Mouse (Mus musculus): ENCODE data around the gene Hk3. TPM values are rescaled to one million over a fixed set of nuclear protein-coding genes. Genes with fewer than 3 reads are reported as not detected.

Gene Hk3
- polyA plus RNA-seq, 1 experiment from 2014 or later: 0.42 TPM

- H3K9me3 ChIP-seq (replicated peaks): no peaks in the 10 kb centered on the region
- ATAC-seq (ENCODE audit: insufficient number of reproducible peaks, low FRiP score): no peak
- no peaks in the 10 kb centered on the region for H3K36me3 ChIP-seq
- 73% methylated on average over 10 of the region's 10 CpGs for WGBS
- no peaks in the 10 kb centered on the region for H3K4me1 ChIP-seq (replicated peaks)
- H3K4me2 ChIP-seq: no peak overlapping the region
- H3K9ac ChIP-seq: no peak overlapping the region
- no peak overlapping the region for H3K4me3 ChIP-seq
- H3K27me3 ChIP-seq (replicated peaks): peaks cover 43% of the 10 kb centered on the region
- no peak overlapping the region for H3K27ac ChIP-seq (ENCODE audit: poor library complexity, severe bottlenecking)
Measured at GRCm38 (mm10) chr13:55000433-55000832, 20.8 kb downstream of the Hk3 start.

GRCm38 (mm10) chr13:54997568-54997967, 23.6 kb downstream of the Hk3 start:
- 82% methylated on average over 8 of the region's 8 CpGs for WGBS

GRCm38 (mm10) chr13:54995161-54995560, 26.0 kb downstream of the Hk3 start:
- H3K27me3 ChIP-seq (replicated peaks): peaks cover 20% of the 10 kb centered on the region; the same call in 1 of the 2 replicates
- ATAC-seq (ENCODE audit: insufficient number of reproducible peaks, low FRiP score): no peak
- peaks cover 15% of the 10 kb centered on the region; the same call in 1 of the 2 replicates for H3K4me1 ChIP-seq (replicated peaks)
- H3K27ac ChIP-seq (ENCODE audit: poor library complexity, severe bottlenecking): no peak overlapping the region
- H3K4me2 ChIP-seq: no peak overlapping the region
- no peaks in the 10 kb centered on the region for H3K36me3 ChIP-seq
- H3K4me3 ChIP-seq: no peak overlapping the region
- WGBS: 38% methylated on average over 6 of the region's 6 CpGs
- H3K9me3 ChIP-seq (replicated peaks): no peaks in the 10 kb centered on the region
- no peak overlapping the region for H3K9ac ChIP-seq

More at GRCm38 (mm10) chr13:54997568-54997967, 23.6 kb downstream of the Hk3 start:
- Histone ChIP-seq H3K4me1 (replicated peaks) (peaks cover 15% of the 10 kb centered on the region; the same call in 1 of the 2 replicates), H3K9ac (no peak overlapping the region), H3K27ac (ENCODE audit: poor library complexity, severe bottlenecking) (no peak overlapping the region), H3K36me3 (no peaks in the 10 kb centered on the region), H3K4me3 (no peak overlapping the region), H3K4me2 (no peak overlapping the region), H3K27me3 (replicated peaks) (peaks cover 25% of the 10 kb centered on the region), H3K9me3 (replicated peaks) (no peaks in the 10 kb centered on the region)
- no peak for ATAC-seq (ENCODE audit: insufficient number of reproducible peaks, low FRiP score)

GRCm38 (mm10) chr13:54994576-54994975, 26.6 kb downstream of the Hk3 start:
- ATAC-seq (ENCODE audit: insufficient number of reproducible peaks, low FRiP score): no peak
- Histone ChIP-seq H3K27me3 (replicated peaks) (peaks cover 16% of the 10 kb centered on the region; the same call in 1 of the 2 replicates), H3K4me3 (no peak overlapping the region), H3K9ac (no peak overlapping the region), H3K9me3 (replicated peaks) (no peaks in the 10 kb centered on the region), H3K4me1 (replicated peaks) (peaks cover 15% of the 10 kb centered on the region; the same call in 1 of the 2 replicates), H3K27ac (ENCODE audit: poor library complexity, severe bottlenecking) (peak overlapping the region; percentile 14; the same call in 1 of the 2 replicates), H3K36me3 (no peaks in the 10 kb centered on the region), H3K4me2 (no peak overlapping the region)
- 13% methylated on average over 4 of the region's 4 CpGs for WGBS

GRCm38 (mm10) chr13:54992215-54992614, 29.0 kb downstream of the Hk3 start:
- Histone ChIP-seq H3K4me1 (replicated peaks) (peaks cover 28% of the 10 kb centered on the region), H3K36me3 (no peaks in the 10 kb centered on the region), H3K4me2 (no peak overlapping the region), H3K27me3 (replicated peaks) (0 out of 2 replicates have a peak, but pooled peaks cover 12% of the 10 kb centered on the region), H3K27ac (ENCODE audit: poor library complexity, severe bottlenecking) (no peak overlapping the region), H3K9ac (no peak overlapping the region), H3K9me3 (replicated peaks) (no peaks in the 10 kb centered on the region), H3K4me3 (no peak overlapping the region)
- ATAC-seq (ENCODE audit: insufficient number of reproducible peaks, low FRiP score): no peak
- WGBS: 80% methylated on average over 7 of the region's 7 CpGs

- Histone ChIP-seq H3K27me3 (replicated peaks) (peaks cover 17% of the 10 kb centered on the region; the same call in 1 of the 2 replicates), H3K9me3 (replicated peaks) (no peaks in the 10 kb centered on the region), H3K36me3 (no peaks in the 10 kb centered on the region), H3K9ac (no peak overlapping the region), H3K4me3 (no peak overlapping the region), H3K4me2 (no peak overlapping the region), H3K27ac (ENCODE audit: poor library complexity, severe bottlenecking) (peak overlapping the region; percentile 41), H3K4me1 (replicated peaks) (peaks cover 17% of the 10 kb centered on the region)
- ATAC-seq (ENCODE audit: insufficient number of reproducible peaks, low FRiP score): peak; percentile 58
- WGBS: 16% methylated on average over 7 of the region's 7 CpGs
Measured at GRCm38 (mm10) chr13:54988181-54988760, 32.9 kb downstream of the Hk3 start.

- Histone ChIP-seq H3K4me1 (replicated peaks) (peaks cover 17% of the 10 kb centered on the region), H3K9ac (no peak overlapping the region), H3K27me3 (replicated peaks) (peaks cover 15% of the 10 kb centered on the region; the same call in 1 of the 2 replicates), H3K9me3 (replicated peaks) (no peaks in the 10 kb centered on the region), H3K4me3 (no peak overlapping the region), H3K4me2 (no peak overlapping the region), H3K27ac (ENCODE audit: poor library complexity, severe bottlenecking) (no peak overlapping the region), H3K36me3 (no peaks in the 10 kb centered on the region)
- 80% methylated on average over 9 of the region's 9 CpGs for WGBS
- no peak for ATAC-seq (ENCODE audit: insufficient number of reproducible peaks, low FRiP score)
Measured at GRCm38 (mm10) chr13:54987405-54987804, 33.8 kb downstream of the Hk3 start.

- Histone ChIP-seq H3K4me1 (replicated peaks) (peaks cover 15% of the 10 kb centered on the region), H3K27me3 (replicated peaks) (peaks cover 34% of the 10 kb centered on the region), H3K4me3 (no peak overlapping the region), H3K9me3 (replicated peaks) (no peaks in the 10 kb centered on the region), H3K36me3 (no peaks in the 10 kb centered on the region), H3K27ac (ENCODE audit: poor library complexity, severe bottlenecking) (no peak overlapping the region), H3K9ac (no peak overlapping the region), H3K4me2 (no peak overlapping the region)
- no peak for ATAC-seq (ENCODE audit: insufficient number of reproducible peaks, low FRiP score)
- 60% methylated on average over 2 of the region's 2 CpGs for WGBS
Measured at GRCm38 (mm10) chr13:54983614-54984013, 37.6 kb downstream of the Hk3 start.

- WGBS: 59% methylated on average over 8 of the region's 8 CpGs
- H3K9ac ChIP-seq: no peak overlapping the region
- H3K4me3 ChIP-seq: no peak overlapping the region
- ATAC-seq (ENCODE audit: insufficient number of reproducible peaks, low FRiP score): no peak
- peaks cover 35% of the 10 kb centered on the region for H3K27me3 ChIP-seq (replicated peaks)
- no peak overlapping the region for H3K27ac ChIP-seq (ENCODE audit: poor library complexity, severe bottlenecking)
- H3K36me3 ChIP-seq: no peaks in the 10 kb centered on the region
- H3K4me2 ChIP-seq: no peak overlapping the region
- no peaks in the 10 kb centered on the region for H3K9me3 ChIP-seq (replicated peaks)
- H3K4me1 ChIP-seq (replicated peaks): peaks cover 11% of the 10 kb centered on the region
Measured at GRCm38 (mm10) chr13:54983001-54983400, 38.2 kb downstream of the Hk3 start.

- Histone ChIP-seq H3K9me3 (replicated peaks) (no peaks in the 10 kb centered on the region), H3K9ac (no peak overlapping the region), H3K27ac (ENCODE audit: poor library complexity, severe bottlenecking) (no peak overlapping the region), H3K27me3 (replicated peaks) (peaks cover 31% of the 10 kb centered on the region), H3K4me3 (no peak overlapping the region), H3K4me1 (replicated peaks) (no peaks in the 10 kb centered on the region), H3K36me3 (no peaks in the 10 kb centered on the region), H3K4me2 (no peak overlapping the region)
- ATAC-seq (ENCODE audit: insufficient number of reproducible peaks, low FRiP score): no peak
- 70% methylated on average over 12 of the region's 12 CpGs for WGBS
Measured at GRCm38 (mm10) chr13:54980957-54981356, 40.2 kb downstream of the Hk3 start.

GRCm38 (mm10) chr13:54978804-54979203, 42.4 kb downstream of the Hk3 start:
- Histone ChIP-seq H3K36me3 (no peaks in the 10 kb centered on the region), H3K27ac (ENCODE audit: poor library complexity, severe bottlenecking) (no peak overlapping the region), H3K9ac (no peak overlapping the region), H3K4me1 (replicated peaks) (no peaks in the 10 kb centered on the region), H3K9me3 (replicated peaks) (no peaks in the 10 kb centered on the region), H3K4me3 (no peak overlapping the region), H3K27me3 (replicated peaks) (peaks cover 26% of the 10 kb centered on the region), H3K4me2 (no peak overlapping the region)
- 57% methylated on average over 8 of the region's 8 CpGs for WGBS
- no peak for ATAC-seq (ENCODE audit: insufficient number of reproducible peaks, low FRiP score)

- 64% methylated on average over 3 of the region's 3 CpGs for WGBS
- Histone ChIP-seq H3K9me3 (replicated peaks) (no peaks in the 10 kb centered on the region), H3K27me3 (replicated peaks) (peaks cover 13% of the 10 kb centered on the region)
Measured at GRCm38 (mm10) chr13:54975546-54975945, 45.6 kb downstream of the Hk3 start.

More at GRCm38 (mm10) chr13:54975546-54975945, 45.6 kb downstream of the Hk3 start:
- no peak for ATAC-seq (ENCODE audit: insufficient number of reproducible peaks, low FRiP score)
- Histone ChIP-seq H3K4me3 (no peak overlapping the region), H3K9ac (no peak overlapping the region), H3K4me1 (replicated peaks) (no peaks in the 10 kb centered on the region), H3K4me2 (no peak overlapping the region), H3K27ac (ENCODE audit: poor library complexity, severe bottlenecking) (no peak overlapping the region), H3K36me3 (no peaks in the 10 kb centered on the region)
